Mouse (Mus musculus): Measurements from ENCODE around the gene Hoxa1. TPM values are rescaled to one million over a fixed set of nuclear protein-coding genes. Genes with fewer than 3 reads are reported as not detected.

Hoxa1 gene
- 2.1 and 3.0 TPM in 2 replicates for polyA plus RNA-seq (2014; fragmentation: Nextera tagmentation; extraction: Ambion mirVana)

DNA sequence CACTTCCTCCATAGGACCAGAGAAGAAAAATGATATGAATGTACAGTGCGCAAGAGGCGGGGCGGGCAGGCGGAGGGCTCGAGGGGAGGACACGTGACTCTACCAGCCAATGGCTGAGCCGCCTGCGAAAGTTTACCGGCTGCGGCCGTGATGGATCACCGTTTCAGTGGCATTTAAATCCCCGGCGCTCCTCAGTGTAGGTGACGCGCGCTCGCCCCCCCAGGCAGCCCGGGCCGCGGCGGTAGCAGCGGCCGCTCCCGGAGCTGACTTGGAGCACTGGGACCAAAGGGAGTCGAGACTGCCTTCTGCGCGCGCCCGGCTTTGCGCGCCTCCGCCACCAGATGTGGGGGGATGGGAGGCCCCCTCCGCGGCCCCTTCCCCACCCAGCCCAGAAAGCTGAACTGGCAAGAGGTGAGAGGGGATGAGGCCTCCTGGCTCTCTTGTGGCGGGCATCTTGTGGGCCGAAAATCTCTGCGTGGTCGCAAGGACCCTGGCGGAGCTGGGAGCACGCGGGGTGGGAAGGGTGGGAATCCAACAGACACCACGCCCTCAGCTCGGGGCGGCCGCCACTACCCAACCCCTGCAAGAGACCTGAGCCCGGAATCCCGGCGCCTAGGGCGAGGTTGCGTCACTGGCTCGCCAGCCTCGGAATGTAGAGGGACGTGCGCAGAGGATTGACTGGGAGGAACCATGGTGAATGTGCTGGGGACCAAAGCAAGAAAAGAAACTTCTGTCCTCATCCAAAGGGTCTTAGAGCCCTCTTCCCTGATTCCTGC lies at the start of gene Hoxa1:
Hoxa1 (minus strand) TSS at position 42 of the 776 bp plus-strand sequence.
- WGBS = under 1% methylated on average over 55 of the region's 55 CpGs
- Histone ChIP-seq H3K9me3 (ENCODE audit: control insufficient read depth, low read depth, low read length) (no peaks in the 10 kb centered on the region), H3K36me3 (ENCODE audit: control insufficient read depth, insufficient read depth, low read length) (no peaks in the 10 kb centered on the region), H3K4me2 (replicated peaks; ENCODE audit: low read depth, low read length) (peak within 1 kb of the TSS; percentile 61), H3K4me1 (ENCODE audit: control insufficient read depth, insufficient read depth, low read length) (peaks cover 12% of the 10 kb centered on the region), H3K4me3 (ENCODE audit: low read depth, low read length) (peak within 1 kb of the TSS; percentile 78), H3K27me3 (ENCODE audit: control insufficient read depth, insufficient read depth, low read length) (0 out of 2 replicates have a peak, but pooled peaks cover 3% of the 10 kb centered on the region), H3K9ac (replicated peaks; ENCODE audit: low read depth, low read length) (peak within 1 kb of the TSS; percentile 77), H3K27ac (ENCODE audit: low read length) (peak within 1 kb of the TSS; percentile 93)
- peak; percentile 86 for ATAC-seq (ENCODE audit: insufficient number of reproducible peaks, insufficient read depth, low FRiP score, low read depth)

- Histone ChIP-seq H3K4me2 (replicated peaks; ENCODE audit: low read depth, low read length) (peak overlapping the region; percentile 78), H3K9ac (replicated peaks; ENCODE audit: low read depth, low read length) (peak overlapping the region; percentile 37), H3K27ac (ENCODE audit: low read length) (peak overlapping the region; percentile 81), H3K9me3 (ENCODE audit: control insufficient read depth, low read depth, low read length) (no peaks in the 10 kb centered on the region), H3K4me3 (ENCODE audit: low read depth, low read length) (peak overlapping the region; percentile 90; the same call in 1 of the 2 replicates), H3K27me3 (ENCODE audit: control insufficient read depth, insufficient read depth, low read length) (peaks cover 18% of the 10 kb centered on the region), H3K4me1 (ENCODE audit: control insufficient read depth, insufficient read depth, low read length) (peaks cover 3% of the 10 kb centered on the region; the same call in 1 of the 2 replicates), H3K36me3 (ENCODE audit: control insufficient read depth, insufficient read depth, low read length) (no peaks in the 10 kb centered on the region)
- ATAC-seq (ENCODE audit: insufficient number of reproducible peaks, insufficient read depth, low FRiP score, low read depth) = no peak
Observed at GRCm38 (mm10) chr6:52207684-52207976, 49.5 kb upstream of the Hoxa1 start.

DNA sequence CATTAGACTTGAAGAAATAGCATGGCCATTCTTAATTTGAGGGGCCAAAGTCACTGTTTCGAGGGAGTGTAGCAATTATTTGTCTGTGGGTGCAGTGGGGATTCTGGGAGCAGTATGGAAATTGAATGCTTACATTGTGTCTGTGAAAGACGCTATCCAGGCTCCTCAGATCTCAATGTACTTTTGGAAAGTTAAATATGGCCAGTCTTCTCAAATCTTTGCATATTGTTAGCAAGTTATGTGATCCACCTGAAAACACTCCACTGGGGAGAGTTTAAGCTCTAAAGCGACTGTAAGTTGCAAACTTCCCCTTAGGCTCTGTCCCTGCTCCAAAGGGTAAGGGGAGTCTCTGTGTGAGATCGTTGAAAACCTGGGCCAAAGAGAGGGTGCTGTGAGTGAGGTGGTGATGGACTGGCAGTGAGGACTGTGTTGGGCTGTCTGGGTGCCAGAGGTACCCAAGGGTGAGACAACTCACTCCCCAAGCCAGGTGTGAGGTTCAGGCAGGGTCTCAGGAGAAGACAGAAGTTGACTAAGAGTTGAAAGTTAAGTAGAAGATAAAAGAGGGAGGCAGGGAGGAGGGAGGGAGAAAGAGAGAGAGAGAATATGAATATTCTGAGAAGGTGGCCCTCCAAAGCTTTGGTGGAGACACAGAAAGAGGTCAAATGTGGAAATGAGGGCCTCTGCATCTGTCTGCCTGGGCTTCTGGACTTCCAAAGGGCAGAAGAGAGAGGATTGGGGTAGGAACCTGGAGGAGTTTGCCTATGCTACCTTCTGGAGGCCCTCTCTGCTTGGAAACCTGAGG lies 49.0 kb upstream of the Hoxa1 start:
- no peak for ATAC-seq (ENCODE audit: insufficient number of reproducible peaks, insufficient read depth, low FRiP score, low read depth)

DNA sequence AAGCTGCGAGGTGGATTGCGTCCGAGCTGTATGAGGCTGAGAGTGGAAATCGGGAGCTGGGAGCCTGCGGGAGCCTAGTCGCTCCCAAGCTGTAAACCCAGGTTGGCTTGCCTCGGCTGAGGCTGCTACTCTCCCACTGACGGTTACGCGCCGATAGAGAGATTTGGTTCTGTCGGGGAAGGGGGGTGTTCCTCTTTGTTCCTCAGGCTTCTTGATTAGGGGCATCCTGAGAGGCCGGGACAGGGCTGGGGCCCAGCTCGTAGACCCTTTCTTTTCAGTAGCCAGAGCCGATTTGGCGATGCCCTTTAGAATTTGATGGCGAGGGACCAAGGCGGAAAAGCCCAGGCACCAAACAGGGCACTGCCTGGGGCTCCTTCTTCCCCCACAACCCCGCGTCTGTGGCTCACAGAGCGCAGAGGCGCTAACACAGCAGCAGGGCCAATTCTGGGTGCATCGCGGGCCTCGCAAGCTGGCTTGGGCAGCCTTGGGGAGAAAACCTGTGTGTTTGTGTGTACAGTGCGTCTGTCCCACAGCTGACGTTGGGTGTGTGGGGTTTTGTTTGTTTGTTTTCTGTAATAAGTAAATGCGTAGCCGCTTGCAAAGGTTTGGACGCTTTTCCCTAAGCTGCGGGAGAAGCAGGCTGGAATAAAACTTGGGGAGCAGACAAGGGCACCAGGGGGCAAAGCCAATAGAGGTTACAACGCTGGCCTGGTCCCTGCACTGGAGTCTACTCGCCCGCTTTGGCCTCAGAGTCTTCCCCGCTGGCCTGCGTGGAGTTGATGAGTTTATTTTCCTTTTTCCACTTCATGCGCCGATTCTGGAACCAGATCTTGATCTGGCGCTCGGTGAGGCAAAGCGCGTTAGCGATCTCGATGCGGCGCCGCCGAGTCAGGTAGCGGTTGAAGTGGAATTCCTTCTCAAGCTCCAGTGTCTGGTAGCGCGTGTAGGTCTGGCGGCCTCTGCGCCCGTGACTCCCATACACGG lies 47.8 kb upstream of the Hoxa1 start:
- Histone ChIP-seq H3K4me1 (ENCODE audit: control insufficient read depth, insufficient read depth, low read length) (peaks cover 3% of the 10 kb centered on the region; the same call in 1 of the 2 replicates), H3K27ac (ENCODE audit: low read length) (peak overlapping the region; percentile 81), H3K9ac (replicated peaks; ENCODE audit: low read depth, low read length) (peak overlapping the region; percentile 52), H3K9me3 (ENCODE audit: control insufficient read depth, low read depth, low read length) (no peaks in the 10 kb centered on the region), H3K4me2 (replicated peaks; ENCODE audit: low read depth, low read length) (peak overlapping the region; percentile 78), H3K36me3 (ENCODE audit: control insufficient read depth, insufficient read depth, low read length) (peaks cover 5% of the 10 kb centered on the region; the same call in 1 of the 2 replicates), H3K4me3 (ENCODE audit: low read depth, low read length) (peak overlapping the region; percentile 90), H3K27me3 (ENCODE audit: control insufficient read depth, insufficient read depth, low read length) (peaks cover 8% of the 10 kb centered on the region; the same call in 1 of the 2 replicates)
- no peak for ATAC-seq (ENCODE audit: insufficient number of reproducible peaks, insufficient read depth, low FRiP score, low read depth)
- WGBS = 8% methylated on average over 55 of the region's 55 CpGs

More for the DNA sequence above, 49.0 kb upstream of the Hoxa1 start:
- H3K9ac ChIP-seq (replicated peaks; ENCODE audit: low read depth, low read length) = peak overlapping the region; percentile 52
- H3K9me3 ChIP-seq (ENCODE audit: control insufficient read depth, low read depth, low read length) = no peaks in the 10 kb centered on the region
- H3K36me3 ChIP-seq (ENCODE audit: control insufficient read depth, insufficient read depth, low read length) = peaks cover 5% of the 10 kb centered on the region; the same call in 1 of the 2 replicates
- H3K27ac ChIP-seq (ENCODE audit: low read length) = peak overlapping the region; percentile 81
- 15% methylated on average over 4 of the region's 4 CpGs for WGBS
- peak overlapping the region; percentile 90 for H3K4me3 ChIP-seq (ENCODE audit: low read depth, low read length)
- peak overlapping the region; percentile 78 for H3K4me2 ChIP-seq (replicated peaks; ENCODE audit: low read depth, low read length)
- H3K27me3 ChIP-seq (ENCODE audit: control insufficient read depth, insufficient read depth, low read length) = peaks cover 15% of the 10 kb centered on the region
- H3K4me1 ChIP-seq (ENCODE audit: control insufficient read depth, insufficient read depth, low read length) = peaks cover 3% of the 10 kb centered on the region; the same call in 1 of the 2 replicates

DNA sequence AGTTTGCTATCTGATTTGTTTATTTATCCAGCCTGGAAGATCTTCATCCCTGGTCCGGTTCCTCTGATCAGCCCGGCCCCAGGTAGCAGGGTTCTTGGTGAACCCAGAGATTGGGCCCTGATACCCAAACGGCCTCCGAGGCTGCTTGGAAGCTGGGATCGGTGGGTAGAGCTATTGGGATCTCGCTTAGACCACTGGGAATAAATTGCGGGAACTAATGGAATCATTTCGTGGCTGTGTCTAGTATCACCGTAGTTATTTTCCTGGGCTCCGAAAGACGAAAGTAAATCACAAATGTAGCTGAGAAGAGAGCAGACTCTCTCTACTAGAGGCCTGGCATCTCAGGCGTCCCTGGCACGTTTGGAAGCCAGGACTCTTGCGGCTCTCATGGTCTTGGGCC lies 47.1 kb upstream of the Hoxa1 start:
- Histone ChIP-seq H3K27me3 (ENCODE audit: control insufficient read depth, insufficient read depth, low read length) (0 out of 2 replicates have a peak, but pooled peaks cover 6% of the 10 kb centered on the region), H3K4me2 (replicated peaks; ENCODE audit: low read depth, low read length) (peak overlapping the region; percentile 78), H3K27ac (ENCODE audit: low read length) (peak overlapping the region; percentile 81), H3K9me3 (ENCODE audit: control insufficient read depth, low read depth, low read length) (no peaks in the 10 kb centered on the region), H3K4me1 (ENCODE audit: control insufficient read depth, insufficient read depth, low read length) (peaks cover 3% of the 10 kb centered on the region; the same call in 1 of the 2 replicates), H3K36me3 (ENCODE audit: control insufficient read depth, insufficient read depth, low read length) (peaks cover 5% of the 10 kb centered on the region; the same call in 1 of the 2 replicates), H3K4me3 (ENCODE audit: low read depth, low read length) (peak overlapping the region; percentile 90), H3K9ac (replicated peaks; ENCODE audit: low read depth, low read length) (peak overlapping the region; percentile 52)
- WGBS = 10% methylated on average over 14 of the region's 14 CpGs
- no peak for ATAC-seq (ENCODE audit: insufficient number of reproducible peaks, insufficient read depth, low FRiP score, low read depth)

GRCm38 (mm10) chr6:52204050-52204752 lies 46.1 kb upstream of the Hoxa1 start, which contains the start of gene Hoxa5:
TSS of gene Hoxa5 (minus strand) at chr6:52204587.
- ATAC-seq (ENCODE audit: insufficient number of reproducible peaks, insufficient read depth, low FRiP score, low read depth) = peak; percentile 71; the same call in 1 of the 2 replicates
- H3K4me3 ChIP-seq (ENCODE audit: low read depth, low read length) = peak within 1 kb of the TSS; percentile 90
- peak within 1 kb of the TSS; percentile 96 for H3K9ac ChIP-seq (replicated peaks; ENCODE audit: low read depth, low read length)
- under 1% methylated on average over 57 of the region's 65 CpGs for WGBS
- H3K27ac ChIP-seq (ENCODE audit: low read length) = peak within 1 kb of the TSS; percentile 87
- peaks cover 5% of the 10 kb centered on the region; the same call in 1 of the 2 replicates for H3K4me1 ChIP-seq (ENCODE audit: control insufficient read depth, insufficient read depth, low read length)
- H3K9me3 ChIP-seq (ENCODE audit: control insufficient read depth, low read depth, low read length) = no peaks in the 10 kb centered on the region
- H3K27me3 ChIP-seq (ENCODE audit: control insufficient read depth, insufficient read depth, low read length) = 0 out of 2 replicates have a peak, but pooled peaks cover 3% of the 10 kb centered on the region
- H3K4me2 ChIP-seq (replicated peaks; ENCODE audit: low read depth, low read length) = peak within 1 kb of the TSS; percentile 78
- H3K36me3 ChIP-seq (ENCODE audit: control insufficient read depth, insufficient read depth, low read length) = peaks cover 5% of the 10 kb centered on the region; the same call in 1 of the 2 replicates

DNA sequence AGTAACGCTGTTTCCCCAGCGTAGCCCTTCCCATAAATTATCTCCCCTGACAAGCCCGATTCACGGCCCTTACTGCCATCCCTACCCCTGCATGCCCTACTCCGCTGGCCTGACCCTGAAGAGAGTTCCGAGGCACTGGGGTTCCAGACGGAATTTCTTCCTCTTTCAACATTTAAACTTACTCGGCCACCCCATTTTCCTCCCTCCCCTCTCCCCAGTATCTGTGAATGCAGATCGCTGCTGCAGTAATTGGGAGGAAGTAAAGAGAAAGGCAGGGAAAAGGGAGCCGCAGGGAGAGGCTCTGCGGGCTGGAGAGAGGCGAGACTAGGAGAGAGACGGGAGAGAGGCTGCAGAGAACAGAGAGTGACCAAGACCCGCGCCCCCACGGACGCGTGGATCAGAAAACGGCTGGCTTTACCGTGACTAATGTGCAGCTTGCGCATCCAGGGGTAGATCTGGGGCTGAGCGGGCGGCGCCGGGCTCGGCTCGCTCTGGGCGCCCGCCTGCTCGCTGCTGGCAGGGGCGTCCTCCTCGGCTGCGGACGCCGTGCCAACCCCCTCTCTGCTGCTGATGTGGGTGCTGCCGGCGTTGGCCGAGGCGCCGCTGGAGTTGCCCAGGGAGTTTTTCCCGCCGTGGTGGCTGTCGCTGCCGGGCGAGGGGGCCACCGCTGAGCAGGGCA lies 45.4 kb upstream of the Hoxa1 start:
- Histone ChIP-seq H3K9me3 (ENCODE audit: control insufficient read depth, low read depth, low read length) (no peaks in the 10 kb centered on the region), H3K9ac (replicated peaks; ENCODE audit: low read depth, low read length) (peak overlapping the region; percentile 96), H3K4me1 (ENCODE audit: control insufficient read depth, insufficient read depth, low read length) (peaks cover 5% of the 10 kb centered on the region; the same call in 1 of the 2 replicates), H3K27me3 (ENCODE audit: control insufficient read depth, insufficient read depth, low read length) (0 out of 2 replicates have a peak, but pooled peaks cover 3% of the 10 kb centered on the region), H3K4me2 (replicated peaks; ENCODE audit: low read depth, low read length) (peak overlapping the region; percentile 78), H3K4me3 (ENCODE audit: low read depth, low read length) (peak overlapping the region; percentile 90), H3K27ac (ENCODE audit: low read length) (peak overlapping the region; percentile 87), H3K36me3 (ENCODE audit: control insufficient read depth, insufficient read depth, low read length) (peaks cover 5% of the 10 kb centered on the region; the same call in 1 of the 2 replicates)
- ATAC-seq (ENCODE audit: insufficient number of reproducible peaks, insufficient read depth, low FRiP score, low read depth) = no peak
- 1% methylated on average over 44 of the region's 46 CpGs for WGBS

Measured in stomach, embryonic 14.5 days (tissue).